Mouse (Mus musculus): ENCODE results near the gene Ank.
A peak's percentile ranks its signal among the peaks of the same experiment; 100 is the strongest.
"Not testable (repeated sequence)": the region's sequence is repeated elsewhere in the genome, so short reads cannot be mapped to it uniquely, and the experiment has no call there.

Gene Ank

DNA sequence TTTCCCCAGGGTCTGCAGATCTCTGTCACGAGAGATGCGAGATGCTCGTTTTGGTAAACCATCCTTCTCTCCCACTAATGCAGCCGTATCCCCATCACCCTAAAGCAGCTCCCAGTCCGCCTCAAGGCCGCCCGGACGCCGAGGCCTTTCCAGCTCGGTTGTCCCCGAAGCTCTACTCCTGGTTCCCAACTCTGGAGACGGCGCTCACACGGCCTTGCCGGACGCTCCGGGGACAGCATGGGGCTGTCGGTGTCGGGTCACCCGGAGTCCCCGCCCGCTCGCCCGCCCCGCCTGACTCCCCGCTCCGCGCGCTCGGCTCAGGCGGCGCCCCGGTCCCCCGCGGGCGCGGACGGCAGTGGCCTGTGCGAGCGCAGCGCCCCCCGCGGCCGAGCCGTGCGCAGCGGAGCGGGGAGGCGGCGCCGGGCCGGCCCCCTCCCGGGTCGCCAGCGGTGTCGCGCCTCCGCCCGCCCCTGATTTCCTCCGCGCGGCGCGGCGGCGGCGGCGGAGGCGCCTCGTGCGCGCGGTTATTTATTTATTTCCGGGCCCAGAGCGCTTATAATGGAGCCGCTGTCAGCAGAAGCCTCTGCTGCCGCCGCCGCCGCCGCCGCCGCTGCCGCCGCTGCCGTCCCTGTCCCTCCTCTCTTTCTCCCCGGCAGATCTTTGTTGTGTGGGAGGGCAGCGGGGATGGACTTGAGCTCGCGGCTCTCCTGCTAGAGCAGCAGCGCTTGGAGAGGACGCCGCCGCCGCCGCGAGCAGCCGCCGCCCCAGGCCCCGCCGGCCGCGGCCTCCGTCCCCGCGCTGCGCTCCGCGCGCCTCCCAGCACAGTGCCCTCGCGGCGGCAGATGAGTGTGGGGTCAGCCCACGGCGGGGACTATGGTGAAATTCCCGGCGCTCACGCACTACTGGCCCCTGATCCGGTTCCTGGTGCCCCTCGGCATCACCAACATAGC, at the start of gene Ank:
TSS of gene Ank (plus strand) at position 547 of the 950 bp plus-strand sequence.
- DNase-seq (ENCODE audit: low spot score) = peak; percentile 63

GRCm38 (mm10) chr15:27418566-27419331, 47.7 kb upstream of the Ank start:
- DNase-seq (ENCODE audit: low spot score) = no peak

- DNase-seq (ENCODE audit: low spot score) = no peak
These were observed 44.9 kb upstream of the Ank start for GRCm38 (mm10) chr15:27421531-27421930.

GRCm38 (mm10) chr15:27427581-27427980, 38.9 kb upstream of the Ank start:
- DNase-seq (ENCODE audit: low spot score) = no peak

GRCm38 (mm10) chr15:27430241-27430640, 36.2 kb upstream of the Ank start:
- DNase-seq (ENCODE audit: low spot score) = no peak

GRCm38 (mm10) chr15:27432851-27433615, 33.4 kb upstream of the Ank start:
- DNase-seq (ENCODE audit: low spot score) = no peak

- DNase-seq (ENCODE audit: low spot score) = no peak
These were observed 31.1 kb upstream of the Ank start for GRCm38 (mm10) chr15:27435409-27435808.

DNA sequence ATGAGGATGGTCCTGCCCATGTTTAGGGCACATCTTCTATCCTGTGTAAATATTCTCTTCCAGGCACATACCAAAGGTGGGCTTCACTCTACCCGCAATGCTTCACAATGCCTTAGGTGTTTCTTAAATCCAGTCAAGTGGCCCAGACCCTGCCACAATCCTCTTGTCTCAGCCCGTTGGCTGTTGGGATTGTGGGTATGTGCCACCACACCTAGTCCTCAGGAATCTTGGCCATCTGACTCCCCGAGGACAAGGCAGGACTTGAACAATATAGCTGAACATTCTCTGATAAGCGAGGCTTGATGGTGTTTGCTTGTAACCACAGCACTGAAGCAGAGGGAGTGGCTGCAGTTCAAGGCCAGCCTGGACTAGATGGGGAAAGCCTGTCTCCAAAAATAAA, 30.3 kb upstream of the Ank start:
- DNase-seq (ENCODE audit: low spot score) = no peak

DNA sequence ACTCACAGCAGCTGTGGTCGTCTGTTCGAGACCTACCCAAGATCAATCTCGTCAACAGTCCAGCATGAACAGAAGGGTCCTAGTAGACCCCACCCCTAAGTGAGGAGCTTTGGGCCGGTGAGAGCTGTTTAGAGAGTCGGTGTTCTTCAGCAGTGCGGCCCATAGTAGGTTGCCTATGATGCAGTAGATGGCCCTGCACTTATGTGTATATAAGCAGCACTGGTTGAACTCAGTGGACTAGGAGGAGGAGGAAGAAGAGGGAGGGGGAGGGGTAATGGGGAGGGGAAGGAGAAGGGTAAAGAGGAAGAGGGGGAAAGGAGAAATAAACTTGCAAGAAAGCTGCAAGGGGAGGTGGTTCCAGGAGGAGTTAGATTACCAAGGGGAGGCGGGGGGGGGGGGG, 25.4 kb upstream of the Ank start:
- no peak for DNase-seq (ENCODE audit: low spot score)

DNA sequence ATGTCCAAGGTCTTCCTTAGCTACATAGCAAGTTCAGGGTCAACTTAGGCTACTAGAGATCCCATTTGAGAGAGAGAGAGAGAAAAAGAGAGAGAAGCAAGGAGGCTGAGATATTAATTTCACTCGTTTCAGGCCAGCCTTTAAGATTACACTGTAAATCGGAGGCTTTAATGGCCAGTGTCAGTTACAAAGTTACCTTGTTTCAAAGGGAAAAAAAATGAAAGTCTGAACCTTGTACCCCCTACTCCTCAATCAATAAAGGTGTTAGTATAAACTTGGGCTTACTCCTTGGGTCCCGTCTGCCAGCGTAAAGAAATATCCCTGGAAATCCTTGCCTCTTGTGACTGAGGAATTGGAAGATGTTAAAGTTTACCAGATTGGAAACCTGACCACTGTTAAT, 24.9 kb upstream of the Ank start:
- no peak for DNase-seq (ENCODE audit: low spot score)

DNA sequence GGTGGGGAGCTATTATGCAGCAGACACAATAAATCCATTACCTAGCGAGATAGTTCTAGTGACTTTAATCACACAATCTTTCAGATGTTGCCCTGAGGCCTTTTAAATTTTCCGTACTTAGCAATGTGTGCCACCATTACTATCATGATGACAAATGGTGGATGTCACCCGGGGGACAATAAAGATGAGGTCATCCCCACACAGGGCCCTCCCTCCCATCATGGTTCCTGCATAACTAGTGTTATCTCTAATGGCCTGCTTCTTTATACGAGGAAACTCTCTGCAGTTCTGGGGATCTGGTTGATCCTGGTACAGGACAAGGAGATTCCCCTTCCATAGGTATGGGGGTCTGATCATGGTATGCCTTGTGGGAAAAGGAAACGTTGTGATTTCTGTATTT, 24.5 kb upstream of the Ank start:
- DNase-seq (ENCODE audit: low spot score) = no peak

DNA sequence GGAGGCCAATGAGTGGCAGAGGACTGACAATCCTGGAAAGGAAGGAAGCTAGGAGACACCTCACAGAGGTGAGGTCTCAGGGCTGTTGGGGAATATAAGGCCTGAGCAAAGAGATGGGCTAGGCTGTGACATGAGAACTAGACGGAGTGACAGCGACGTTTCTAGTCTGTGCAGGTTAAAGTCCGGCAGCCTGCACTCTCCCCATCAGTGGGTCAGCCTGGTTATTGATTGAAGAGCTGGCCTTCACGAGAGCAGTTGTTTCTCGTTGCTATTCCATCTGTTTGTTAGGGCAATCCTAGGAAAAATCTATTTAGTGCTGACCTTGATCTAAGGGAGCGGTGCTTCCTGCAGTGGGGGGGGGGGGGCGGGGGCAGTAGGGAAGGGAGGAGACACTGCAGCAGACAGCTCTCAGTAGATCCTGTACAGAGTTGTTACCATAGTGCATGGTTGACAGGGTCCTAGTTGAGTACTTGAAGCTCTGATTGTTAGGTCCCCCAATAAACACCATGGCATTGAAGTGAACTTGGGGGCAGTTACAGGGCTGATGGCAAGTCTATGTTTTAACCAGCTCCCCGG, 21.6 kb upstream of the Ank start:
- DNase-seq (ENCODE audit: low spot score) = no peak

- no peak for DNase-seq (ENCODE audit: low spot score)
These were observed 15.8 kb upstream of the Ank start for GRCm38 (mm10) chr15:27450689-27451088.

- no peak for DNase-seq (ENCODE audit: low spot score)
These were observed 14.7 kb upstream of the Ank start for GRCm38 (mm10) chr15:27451760-27452159.

DNA sequence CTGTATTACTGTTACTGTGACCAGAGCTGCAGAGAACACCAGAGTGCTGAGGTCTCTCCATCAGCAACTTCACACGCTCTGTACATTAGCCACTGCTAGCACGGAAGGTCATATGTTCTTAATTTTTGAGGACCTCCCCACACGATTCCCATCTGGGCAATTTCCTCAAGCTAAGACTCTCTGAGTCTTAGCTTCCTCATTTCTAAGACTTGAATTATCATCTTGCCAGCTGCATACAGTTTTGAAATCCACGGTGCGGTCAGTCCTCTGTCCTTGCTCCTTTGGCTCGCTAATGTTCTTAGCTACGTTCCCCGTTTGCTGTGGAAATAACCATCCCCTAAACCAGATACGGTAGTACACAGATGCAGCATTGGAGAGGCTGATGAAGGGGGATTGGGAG, 14.0 kb upstream of the Ank start:
- DNase-seq (ENCODE audit: low spot score) = no peak

DNA sequence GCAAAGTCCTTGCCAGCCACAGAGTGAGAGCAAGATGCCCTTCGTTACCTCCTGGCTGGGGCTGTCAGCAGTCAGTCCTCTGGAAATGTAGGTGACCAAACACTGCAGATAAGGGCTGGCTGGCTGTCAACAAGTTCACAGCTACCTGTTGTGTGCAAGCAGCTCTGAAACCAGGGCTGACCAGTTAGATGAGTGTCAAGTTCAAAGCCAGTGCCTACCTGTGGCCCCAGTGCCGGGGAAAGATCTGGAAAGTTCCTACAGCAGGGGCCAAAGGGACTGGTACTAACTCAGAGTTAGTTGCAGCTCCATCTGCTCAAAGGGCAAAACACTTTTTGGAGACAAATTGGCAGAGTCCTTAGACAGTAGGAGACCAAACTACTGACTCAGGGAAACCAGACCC, 9.5 kb upstream of the Ank start:
- no peak for DNase-seq (ENCODE audit: low spot score)

DNA sequence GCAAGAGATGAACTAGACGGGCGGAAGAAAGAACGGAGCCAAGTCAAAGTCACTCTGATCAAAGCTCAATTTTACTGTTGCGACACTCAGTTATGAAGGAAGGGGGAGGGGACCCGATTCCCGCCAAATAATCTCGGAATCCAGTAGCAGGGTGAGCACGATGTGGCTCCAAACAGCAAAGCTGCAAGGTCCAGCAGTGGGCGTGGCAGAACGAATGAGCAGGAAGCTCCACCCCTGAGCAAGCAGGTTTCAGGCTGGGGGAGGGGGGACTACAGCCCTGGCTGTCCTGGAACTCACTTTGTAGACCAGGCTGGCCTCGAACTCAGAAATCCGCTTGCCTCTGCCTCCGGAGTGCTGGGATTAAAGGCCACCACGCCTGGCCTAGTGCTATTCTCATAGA, 6.7 kb upstream of the Ank start:
- not testable (repeated sequence) for DNase-seq (ENCODE audit: low spot score)

- no peak for DNase-seq (ENCODE audit: low spot score)
These were observed 4.9 kb upstream of the Ank start for GRCm38 (mm10) chr15:27461336-27462245.

- no peak for DNase-seq (ENCODE audit: low spot score)
These were observed 2.6 kb upstream of the Ank start for GRCm38 (mm10) chr15:27463876-27464275.

DNA sequence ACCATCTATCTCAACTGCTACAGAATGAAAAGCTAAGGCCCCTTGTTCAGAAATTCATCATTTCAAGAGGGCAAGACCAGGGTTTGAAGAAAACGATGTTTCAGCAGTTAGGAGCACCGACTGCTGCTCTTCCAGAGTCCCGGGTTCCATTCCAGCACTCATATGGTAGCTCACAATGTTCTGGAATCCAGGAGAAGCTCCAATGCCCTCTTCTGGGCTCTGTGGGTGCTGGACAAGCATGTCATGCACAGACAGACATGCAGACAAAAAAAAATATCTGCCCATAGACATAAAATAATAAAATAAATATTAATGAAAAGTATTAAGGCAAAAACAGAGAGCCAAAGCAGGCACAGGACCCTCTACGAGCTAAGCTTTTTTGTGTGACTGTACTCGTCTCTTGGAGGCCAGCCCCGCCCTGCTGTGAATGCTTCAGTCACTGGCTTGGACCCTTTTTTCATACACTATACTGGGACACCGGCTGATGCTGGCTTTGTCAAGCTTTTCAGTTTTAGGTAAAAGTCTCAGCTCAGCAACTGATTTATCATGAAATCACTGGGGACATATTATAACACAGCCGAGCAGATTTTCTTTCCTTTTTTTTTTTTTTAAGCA, 979 bp upstream of the Ank start:
- DNase-seq (ENCODE audit: low spot score) = no peak

GRCm38 (mm10) chr15:27467081-27467491, 609 bp downstream of the Ank start:
- DNase-seq (ENCODE audit: low spot score) = no peak

Data from ovary, postnatal 10 days (tissue).